Mouse (Mus musculus): Measurements from ENCODE around the gene Gm5737. TPM values are rescaled to one million over a fixed set of nuclear protein-coding genes. Genes with fewer than 3 reads are reported as not detected.

Gene Gm5737
- polyA plus RNA-seq, 1 experiment, result not detected

GRCm38 (mm10) chr7:120874764-120875539 lies 62.8 kb downstream of the Gm5737 start:
- TF ChIP-seq CTCF (conservative IDR thresholded peaks at IDR 0.05; ENCODE audit: insufficient read depth, insufficient read length, low read depth, low read length) (no peak), POLR2A (IDR thresholded peaks at IDR 0.05; ENCODE audit: low read depth, low read length) (no peak)
- no peak overlapping the region for H3K27ac ChIP-seq (ENCODE audit: insufficient read depth, low read depth, low read length)
- H3K4me1 ChIP-seq (ENCODE audit: control insufficient read depth, insufficient read depth, low read length), result no peaks in the 10 kb centered on the region
- WGBS, result 77% methylated on average over 7 of the region's 7 CpGs
- DNase-seq, result peak; percentile 10
- H3K27me3 ChIP-seq (replicated peaks; ENCODE audit: control insufficient read depth, insufficient read depth, low read length), result no peaks in the 10 kb centered on the region
- no peak overlapping the region for H3K4me3 ChIP-seq (ENCODE audit: insufficient read depth, low read depth, low read length)
- no peaks in the 10 kb centered on the region for H3K36me3 ChIP-seq (ENCODE audit: control insufficient read depth, insufficient read depth, low read length)

- no peak for TF ChIP-seq CTCF (conservative IDR thresholded peaks at IDR 0.05; ENCODE audit: insufficient read depth, insufficient read length, low read depth, low read length)
- TF ChIP-seq POLR2A (IDR thresholded peaks at IDR 0.05; ENCODE audit: low read depth, low read length), result no peak
- WGBS, result 75% methylated on average over 3 of the region's 3 CpGs
- Histone ChIP-seq H3K4me3 (ENCODE audit: insufficient read depth, low read depth, low read length) (no peak overlapping the region), H3K27ac (ENCODE audit: insufficient read depth, low read depth, low read length) (no peak overlapping the region), H3K27me3 (replicated peaks; ENCODE audit: control insufficient read depth, insufficient read depth, low read length) (no peaks in the 10 kb centered on the region), H3K36me3 (ENCODE audit: control insufficient read depth, insufficient read depth, low read length) (no peaks in the 10 kb centered on the region), H3K4me1 (ENCODE audit: control insufficient read depth, insufficient read depth, low read length) (no peaks in the 10 kb centered on the region)
- DNase-seq, result no peak
Measured at GRCm38 (mm10) chr7:120875540-120876388, 63.6 kb downstream of the Gm5737 start.

DNA sequence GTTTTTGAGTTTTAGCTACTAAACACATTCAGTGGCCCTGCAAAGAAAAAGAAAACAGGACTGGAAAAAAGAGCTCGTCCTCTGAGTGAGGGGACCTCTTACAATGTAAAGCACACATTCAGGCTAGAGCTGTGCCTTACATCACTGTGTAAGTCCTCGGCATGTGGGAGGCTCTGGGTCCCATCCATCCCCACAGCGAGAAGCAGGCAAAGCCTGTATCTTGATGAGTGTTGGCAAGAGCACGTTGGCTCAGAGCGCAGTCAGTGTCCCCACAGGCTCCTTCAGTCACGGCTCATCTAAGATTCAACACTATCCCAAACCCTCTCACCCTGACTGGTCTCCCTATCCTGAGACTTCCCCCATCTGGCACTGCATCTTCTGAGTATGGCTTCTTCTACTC lies 66.1 kb downstream of the Gm5737 start:
- TF ChIP-seq CTCF (conservative IDR thresholded peaks at IDR 0.05; ENCODE audit: insufficient read depth, insufficient read length, low read depth, low read length) (no peak), POLR2A (IDR thresholded peaks at IDR 0.05; ENCODE audit: low read depth, low read length) (no peak)
- Histone ChIP-seq H3K36me3 (ENCODE audit: control insufficient read depth, insufficient read depth, low read length) (no peaks in the 10 kb centered on the region), H3K27ac (ENCODE audit: insufficient read depth, low read depth, low read length) (no peak overlapping the region), H3K4me1 (ENCODE audit: control insufficient read depth, insufficient read depth, low read length) (no peaks in the 10 kb centered on the region), H3K27me3 (replicated peaks; ENCODE audit: control insufficient read depth, insufficient read depth, low read length) (no peaks in the 10 kb centered on the region), H3K4me3 (ENCODE audit: insufficient read depth, low read depth, low read length) (no peak overlapping the region)
- DNase-seq, result no peak
- 85% methylated on average over 6 of the region's 6 CpGs for WGBS

DNA sequence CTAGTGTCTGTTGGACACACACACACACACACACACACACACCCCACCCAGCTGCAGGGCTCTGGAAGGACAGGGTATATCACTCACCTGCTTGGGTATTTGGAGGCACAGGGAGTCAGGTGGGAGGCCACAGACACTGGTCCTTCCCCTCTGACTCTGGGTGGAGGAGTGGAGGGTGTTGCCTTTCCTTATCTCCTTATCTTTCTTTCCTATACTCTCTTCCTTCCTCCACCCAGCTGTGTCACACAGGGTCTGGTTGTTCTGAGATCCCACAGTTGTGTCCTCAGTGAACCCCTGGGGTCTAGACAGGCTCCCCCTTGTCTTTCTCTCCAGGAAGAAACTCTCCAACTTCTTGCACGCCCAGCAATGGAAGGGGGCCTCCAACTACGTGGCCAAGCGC lies 67.8 kb downstream of the Gm5737 start:
- TF ChIP-seq POLR2A (IDR thresholded peaks at IDR 0.05; ENCODE audit: low read depth, low read length) (no peak), CTCF (conservative IDR thresholded peaks at IDR 0.05; ENCODE audit: insufficient read depth, insufficient read length, low read depth, low read length) (no peak)
- H3K36me3 ChIP-seq (ENCODE audit: control insufficient read depth, insufficient read depth, low read length), result no peaks in the 10 kb centered on the region
- H3K4me3 ChIP-seq (ENCODE audit: insufficient read depth, low read depth, low read length), result no peak overlapping the region
- WGBS, result 93% methylated on average over 3 of the region's 3 CpGs
- DNase-seq, result no peak
- H3K27me3 ChIP-seq (replicated peaks; ENCODE audit: control insufficient read depth, insufficient read depth, low read length), result no peaks in the 10 kb centered on the region
- no peak overlapping the region for H3K27ac ChIP-seq (ENCODE audit: insufficient read depth, low read depth, low read length)
- H3K4me1 ChIP-seq (ENCODE audit: control insufficient read depth, insufficient read depth, low read length), result no peaks in the 10 kb centered on the region

DNA sequence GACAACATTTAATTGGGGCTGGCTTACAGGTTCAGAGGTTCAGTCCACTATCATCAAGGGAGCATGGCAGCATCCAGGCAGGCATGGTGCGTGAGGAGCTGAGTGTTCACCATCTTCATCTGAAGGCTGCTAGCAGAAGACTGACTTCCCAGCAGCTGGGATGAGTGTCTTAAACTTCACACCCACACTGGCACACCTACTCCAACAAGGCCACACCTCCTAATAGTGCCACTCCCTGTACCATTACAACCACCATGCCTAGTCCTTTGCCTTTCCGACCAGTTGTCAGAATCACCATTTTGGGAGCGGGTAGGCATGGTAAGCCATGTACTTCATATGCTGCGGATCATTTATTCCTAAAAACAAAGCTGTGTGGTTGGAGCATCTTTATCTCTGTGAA lies 68.6 kb downstream of the Gm5737 start:
- TF ChIP-seq POLR2A (IDR thresholded peaks at IDR 0.05; ENCODE audit: low read depth, low read length) (no peak), CTCF (conservative IDR thresholded peaks at IDR 0.05; ENCODE audit: insufficient read depth, insufficient read length, low read depth, low read length) (no peak)
- Histone ChIP-seq H3K27me3 (replicated peaks; ENCODE audit: control insufficient read depth, insufficient read depth, low read length) (no peaks in the 10 kb centered on the region), H3K4me1 (ENCODE audit: control insufficient read depth, insufficient read depth, low read length) (no peaks in the 10 kb centered on the region), H3K4me3 (ENCODE audit: insufficient read depth, low read depth, low read length) (no peak overlapping the region), H3K27ac (ENCODE audit: insufficient read depth, low read depth, low read length) (no peak overlapping the region), H3K36me3 (ENCODE audit: control insufficient read depth, insufficient read depth, low read length) (no peaks in the 10 kb centered on the region)
- 94% methylated on average over 4 of the region's 4 CpGs for WGBS
- DNase-seq, result no peak

Other genes with a start within 250 kb of the Gm5737 start
- gene Uqcrc2, start 177.2 kb upstream of the Gm5737 start, polyA plus RNA-seq (2012; rRNA removed), result 228 and 275 TPM in 2 replicates
- 0.09 TPM in 1 of 2 replicates, not detected in the other for gene Pdzd9, start 142.0 kb upstream of the Gm5737 start, polyA plus RNA-seq (2012; rRNA removed)
- gene Mosmo, start 134.7 kb upstream of the Gm5737 start, polyA plus RNA-seq (2012; rRNA removed), result 19.4 and 20.6 TPM in 2 replicates
- gene Vwa3a, start 73.0 kb upstream of the Gm5737 start, polyA plus RNA-seq (2012; rRNA removed), result 0.53 and 0.77 TPM in 2 replicates
- gene Eef2k, start 30.5 kb downstream of the Gm5737 start, polyA plus RNA-seq (2012; rRNA removed), result 5.5 and 6.4 TPM in 2 replicates
- 25.9 and 26.9 TPM in 2 replicates for gene Polr3e, start 105.4 kb downstream of the Gm5737 start, polyA plus RNA-seq (2012; rRNA removed)
- gene Cdr2, start 169.9 kb downstream of the Gm5737 start, polyA plus RNA-seq (2012; rRNA removed), result 28.5 and 30.8 TPM in 2 replicates
- 1.1 and 1.2 TPM in 2 replicates for gene Mfsd13b, start 170.1 kb downstream of the Gm5737 start, polyA plus RNA-seq (2012; rRNA removed)
- 31.5 and 35.6 TPM in 2 replicates for gene Mettl9, start 222.1 kb downstream of the Gm5737 start, polyA plus RNA-seq (2012; rRNA removed)